Mouse (Mus musculus) kidney, adult 2 months (tissue): ENCODE data around the gene Taf12. TPM values are rescaled to one million over a fixed set of nuclear protein-coding genes. Genes with fewer than 3 reads are reported as not detected.
A peak's percentile ranks its signal among the peaks of the same experiment; 100 is the strongest.

ENCODE experiments used
- DNase-seq: peaks from one replicate; pipeline ENCODE4 v3.0.0; 2021
- H3K27ac ChIP-seq: fragments of 200-500 bp; 2 replicates; pipeline ENCODE4 v1.5.1; 2012; ENCODE audit warnings: low read depth, low read length, control low read depth, inconsistent platforms; ENCODE audit not compliant: insufficient read depth
- H3K27me3 ChIP-seq: fragments of 200-500 bp; replicated peaks from 2 replicates; pipeline ENCODE4 v1.6.1; 2012; ENCODE audit warnings: mild to moderate bottlenecking, moderate library complexity, low read length, inconsistent platforms; ENCODE audit not compliant: control insufficient read depth, insufficient read depth
- H3K36me3 ChIP-seq: fragments of 200-500 bp; 2 replicates; pipeline ENCODE4 v1.6.1; 2012; ENCODE audit warnings: mild to moderate bottlenecking, moderate library complexity, low read length, inconsistent platforms; ENCODE audit not compliant: control insufficient read depth, insufficient read depth
- H3K4me1 ChIP-seq: fragments of 200-500 bp; 2 replicates; pipeline ENCODE4 v1.6.1; 2011; ENCODE audit warnings: low read length; ENCODE audit not compliant: control insufficient read depth, insufficient read depth
- H3K4me3 ChIP-seq: fragments of 200-500 bp; 2 replicates; pipeline ENCODE4 v1.5.1; 2011; ENCODE audit warnings: mild to moderate bottlenecking, low read depth, low read length, control low read depth; ENCODE audit not compliant: insufficient read depth
- CTCF ChIP-seq: fragments of 200-500 bp; conservative IDR thresholded peaks from 2 replicates; pipeline ENCODE4 v1.5.1; 2011; ENCODE audit warnings: low read depth, mild to moderate bottlenecking, control low read depth, low read length, moderate library complexity, mixed read lengths; ENCODE audit not compliant: insufficient read depth, insufficient read length
- POLR2A ChIP-seq: fragments of 200-500 bp; IDR thresholded peaks from one replicate; pipeline ENCODE4 v1.6.1; 2011; ENCODE audit warnings: low read depth, low read length, control low read depth
- WGBS: fragments of 180-500 bp; shearing (Covaris S2); methylation state at CpG from one replicate; pipeline ENCODE4 v1.1.7; 2018; 5-methylcytosine and 5-hydroxymethylcytosine counted together
- polyA plus RNA-seq: library from polyadenylated mRNA; depleted of rRNA; stranded (reverse); fragments of >200 nt; gene quantifications from 2 replicates; pipeline ENCODE4 v1.2.3, GENCODE M21; 2012

Taf12 gene
- polyA plus RNA-seq, 1 experiment: 15.0 TPM

DNA sequence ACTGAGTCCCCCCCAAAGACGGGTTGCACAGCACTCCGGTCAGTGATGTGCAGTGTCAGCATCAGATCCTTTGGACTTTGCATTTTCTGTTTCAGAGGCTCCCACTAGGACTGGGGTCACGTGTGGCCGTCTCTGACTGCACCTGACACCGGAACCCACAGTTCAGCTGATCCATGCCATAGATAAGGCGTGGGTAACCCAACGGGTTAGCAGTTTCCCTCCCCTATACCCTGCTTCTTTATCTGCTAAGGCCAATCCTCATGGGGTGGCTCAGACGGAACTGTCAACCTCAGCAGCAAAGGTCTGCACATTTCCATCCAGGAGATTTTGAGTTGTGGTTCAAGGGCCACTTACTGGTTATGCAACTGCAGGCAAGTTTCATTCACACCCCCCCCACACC, 31.1 kb downstream of the Taf12 start:
- peak overlapping the region; percentile 96 for H3K27ac ChIP-seq
- TF ChIP-seq CTCF: no peak
- no peak for TF ChIP-seq POLR2A
- no peak overlapping the region for H3K4me3 ChIP-seq
- 55% methylated on average over 8 of the region's 8 CpGs for WGBS
- H3K4me1 ChIP-seq: peaks cover 12% of the 10 kb centered on the region
- no peaks in the 10 kb centered on the region for H3K27me3 ChIP-seq
- no peaks in the 10 kb centered on the region; the same call in 1 of the 2 replicates for H3K36me3 ChIP-seq
- DNase-seq: peak; percentile 82

DNA sequence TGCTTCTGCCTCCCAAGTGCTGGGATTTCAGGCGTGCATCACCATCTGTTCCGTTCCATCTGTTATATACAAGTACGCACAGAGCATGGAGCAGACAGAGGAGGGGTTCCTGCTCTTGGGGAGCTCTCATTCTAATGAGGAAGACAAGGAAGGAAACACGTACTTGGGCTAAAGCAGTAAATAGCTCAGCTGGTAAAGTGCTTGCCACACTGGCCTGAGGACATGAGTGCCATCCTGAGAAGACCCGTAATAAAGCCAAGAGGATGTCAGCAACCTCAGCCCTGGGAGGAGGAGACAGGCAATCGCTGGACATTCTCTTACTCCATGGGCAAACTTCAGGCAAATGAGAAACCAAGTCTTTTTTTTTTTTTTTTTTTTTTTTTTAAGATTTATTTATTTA, 31.8 kb downstream of the Taf12 start:
- no peak for TF ChIP-seq CTCF
- no peak for TF ChIP-seq POLR2A

DNA sequence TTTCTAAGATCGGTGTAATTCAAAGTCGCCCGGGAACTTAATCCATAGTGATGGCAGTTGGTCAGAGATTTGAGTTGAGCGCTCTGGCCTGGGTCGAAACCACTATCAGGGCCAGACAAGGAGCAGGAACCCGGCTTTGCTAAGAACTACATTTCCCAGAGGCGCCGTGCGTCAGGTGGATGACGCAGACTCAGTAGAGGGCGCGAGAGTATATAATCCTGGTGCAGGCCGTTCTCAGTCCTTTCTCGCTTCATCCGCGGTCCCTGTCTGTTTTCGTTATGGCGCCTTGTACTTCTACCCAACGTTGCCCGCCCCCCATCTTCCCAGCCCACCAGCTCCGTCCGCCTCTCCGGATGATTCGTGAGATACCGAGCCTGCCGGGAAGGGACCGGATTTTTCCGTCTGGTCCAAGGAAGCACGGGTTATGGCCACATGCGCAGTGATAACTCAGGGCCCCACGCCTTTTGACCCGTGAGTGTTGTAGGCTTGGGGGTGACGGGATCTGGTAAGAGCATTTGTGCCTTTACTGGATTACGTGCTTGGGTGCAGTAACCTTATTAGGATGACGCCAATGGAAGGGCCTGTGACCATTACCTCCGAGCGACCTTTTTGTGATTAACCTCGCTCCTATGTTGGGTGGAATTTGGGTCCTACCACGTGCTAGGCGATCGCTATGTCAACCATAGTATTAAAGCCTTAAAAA, 34.4 kb downstream of the Taf12 start:
- Histone ChIP-seq H3K27ac (peak overlapping the region; percentile 96), H3K4me1 (peaks cover 12% of the 10 kb centered on the region), H3K27me3 (no peaks in the 10 kb centered on the region), H3K4me3 (peak overlapping the region; percentile 98), H3K36me3 (peaks cover 6% of the 10 kb centered on the region)
- TF ChIP-seq POLR2A (peak; percentile 97), CTCF (no peak)
- peak; percentile 95 for DNase-seq
- WGBS: under 1% methylated on average over 41 of the region's 41 CpGs

More for the DNA sequence above, 31.8 kb downstream of the Taf12 start:
- H3K27ac ChIP-seq: peak overlapping the region; percentile 91
- H3K4me3 ChIP-seq: no peak overlapping the region
- peaks cover 12% of the 10 kb centered on the region for H3K4me1 ChIP-seq
- H3K36me3 ChIP-seq: peaks cover 4% of the 10 kb centered on the region
- H3K27me3 ChIP-seq: no peaks in the 10 kb centered on the region
- no peak for DNase-seq
- 48% methylated on average over 6 of the region's 6 CpGs for WGBS

DNA sequence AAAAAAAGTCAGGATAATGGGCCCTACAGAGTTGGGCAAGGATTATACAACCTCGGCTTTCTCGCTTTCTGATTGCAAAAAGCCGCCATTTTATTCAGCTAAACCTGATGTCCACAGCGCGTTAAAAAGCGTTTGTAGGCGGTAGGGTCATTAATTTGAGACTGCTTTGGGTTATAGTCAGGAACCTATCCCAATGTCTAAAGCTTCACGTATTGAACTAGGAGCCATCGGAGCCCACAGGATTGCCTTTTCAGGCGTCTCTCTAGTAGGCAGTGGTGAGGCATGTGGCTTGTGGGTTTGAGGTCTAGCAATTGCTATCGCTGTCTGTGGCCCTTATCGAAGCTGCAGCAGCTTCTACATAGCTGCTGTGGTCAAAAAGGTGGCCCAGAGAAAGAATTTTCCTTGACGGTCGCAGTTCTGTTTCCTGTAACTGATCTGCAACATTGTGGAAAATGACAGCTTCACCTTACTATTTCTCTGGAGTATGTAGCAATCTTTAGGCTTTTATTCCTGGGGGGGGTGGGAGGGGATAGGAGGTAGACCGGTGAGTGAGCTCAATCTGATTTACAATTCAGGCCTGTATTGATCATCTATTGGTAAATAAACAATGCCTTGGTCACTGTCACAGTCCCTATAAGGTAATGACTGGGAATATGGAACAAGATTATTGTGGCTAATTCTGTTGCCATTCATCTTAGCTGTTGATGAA, 35.1 kb downstream of the Taf12 start:
- Histone ChIP-seq H3K4me3 (peak overlapping the region; percentile 98), H3K4me1 (peaks cover 12% of the 10 kb centered on the region), H3K27me3 (no peaks in the 10 kb centered on the region), H3K36me3 (peaks cover 6% of the 10 kb centered on the region), H3K27ac (peak overlapping the region; percentile 96)
- DNase-seq: no peak
- under 1% methylated on average over 15 of the region's 15 CpGs for WGBS
- no peak for TF ChIP-seq CTCF
- no peak for TF ChIP-seq POLR2A

GRCm38 (mm10) chr4:132309849-132310472, 35.8 kb downstream of the Taf12 start:
- Histone ChIP-seq H3K4me3 (peak overlapping the region; percentile 44), H3K27me3 (no peaks in the 10 kb centered on the region), H3K27ac (peak overlapping the region; percentile 51; the same call in 1 of the 2 replicates), H3K36me3 (peaks cover 6% of the 10 kb centered on the region), H3K4me1 (peaks cover 12% of the 10 kb centered on the region)
- DNase-seq: peak; percentile 73
- TF ChIP-seq POLR2A (no peak), CTCF (peak; percentile 48)
- 16% methylated on average over 10 of the region's 10 CpGs for WGBS

DNA sequence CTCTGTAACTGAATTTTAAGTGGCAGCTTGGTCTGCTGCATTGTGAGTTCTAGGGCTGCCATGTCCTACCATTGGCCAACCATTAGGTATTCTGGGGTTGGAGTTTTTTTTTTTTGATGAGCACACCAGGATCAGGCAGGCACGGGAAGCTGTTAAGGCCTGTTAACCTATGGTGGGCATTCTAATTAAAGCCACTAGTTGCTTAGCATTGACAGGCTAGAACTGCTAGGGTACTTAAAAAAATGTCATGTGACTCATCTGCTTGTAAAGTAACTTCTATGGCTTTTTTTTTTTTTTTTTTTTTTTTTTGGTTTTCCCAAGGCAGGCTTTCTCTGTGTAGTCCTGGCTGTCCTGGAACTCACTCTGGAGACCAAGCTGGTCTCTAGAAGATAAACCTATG, 37.0 kb downstream of the Taf12 start:
- Histone ChIP-seq H3K36me3 (peaks cover 6% of the 10 kb centered on the region), H3K27ac (no peak overlapping the region), H3K27me3 (no peaks in the 10 kb centered on the region), H3K4me3 (no peak overlapping the region), H3K4me1 (peaks cover 11% of the 10 kb centered on the region)
- TF ChIP-seq POLR2A (no peak), CTCF (no peak)
- no peak for DNase-seq
- WGBS: 55% methylated on average over 1 of the region's 1 CpGs

GRCm38 (mm10) chr4:132311801-132312200, 37.6 kb downstream of the Taf12 start:
- WGBS: 70% methylated on average over 3 of the region's 3 CpGs
- Histone ChIP-seq H3K4me3 (no peak overlapping the region), H3K27ac (no peak overlapping the region), H3K36me3 (peaks cover 6% of the 10 kb centered on the region), H3K4me1 (peaks cover 17% of the 10 kb centered on the region), H3K27me3 (no peaks in the 10 kb centered on the region)
- no peak for DNase-seq
- no peak for TF ChIP-seq POLR2A
- TF ChIP-seq CTCF: no peak
